Mouse (Mus musculus): Measurements from ENCODE around the gene Armt1. TPM values are rescaled to one million over a fixed set of nuclear protein-coding genes. Genes with fewer than 3 reads are reported as not detected.

The Armt1 gene
- total RNA-seq, 2 experiments from 2014 or later: 26.4 to 27.4 TPM

Other genes starting within 250 kb of the Armt1 start
- 0.02 and 0.18 TPM in 2 replicates for gene Akap12, start 166.1 kb upstream of the Armt1 start, total RNA-seq (2015)
- 0.07 and 0.41 TPM in 2 replicates for gene Akap12, start 166.1 kb upstream of the Armt1 start, total RNA-seq (2017)
- gene Zbtb2, start 44.4 kb upstream of the Armt1 start, total RNA-seq (2015): 12.8 and 14.2 TPM in 2 replicates
- gene Zbtb2, start 44.4 kb upstream of the Armt1 start, total RNA-seq (2017): 10.8 and 12.2 TPM in 2 replicates
- 35.0 and 40.7 TPM in 2 replicates for gene Rmnd1, start 79 bp upstream of the Armt1 start, total RNA-seq (2015)
- gene Rmnd1, start 79 bp upstream of the Armt1 start, total RNA-seq (2017): 21.1 and 29.5 TPM in 2 replicates
- 0.30 TPM in 1 of 2 replicates, not detected in the other for gene Ccdc170, start 50.0 kb downstream of the Armt1 start, total RNA-seq (2015)
- 0.08 and 0.22 TPM in 2 replicates for gene Ccdc170, start 50.0 kb downstream of the Armt1 start, total RNA-seq (2017)
- 3.9 and 4.0 TPM in 2 replicates for gene Esr1, start 179.1 kb downstream of the Armt1 start, total RNA-seq (2015)
- gene Esr1, start 179.1 kb downstream of the Armt1 start, total RNA-seq (2017): 2.4 and 3.3 TPM in 2 replicates